Mouse (Mus musculus): ENCODE measurements around the gene Sap30l.

DNA sequence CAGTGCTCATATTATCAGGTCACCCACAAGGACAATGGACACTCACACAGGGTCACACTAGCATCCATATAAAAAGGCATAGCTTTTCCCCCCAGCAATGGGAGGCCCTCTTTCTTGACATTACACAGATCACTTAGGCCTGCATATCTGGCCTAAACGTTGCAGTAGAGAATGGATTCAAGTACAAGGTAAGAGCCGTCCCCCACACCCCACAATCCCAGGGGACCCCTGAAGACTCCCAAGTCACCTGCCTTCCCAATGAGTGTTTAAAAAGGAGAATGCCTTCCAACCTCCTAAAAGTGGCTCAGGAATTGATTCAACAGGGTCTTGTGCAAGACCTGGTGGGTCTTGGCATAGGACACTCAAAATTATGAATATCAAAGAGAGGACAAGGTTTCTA lies 33.9 kb downstream of the Sap30l start:
- TF ChIP-seq CTCF (conservative IDR thresholded peaks at IDR 0.05; ENCODE audit: low read length) (no peak), POU5F1 (IDR thresholded peaks at IDR 0.05; ENCODE audit: borderline replicate concordance, low read length) (no peak)

All from E14TG2a.4 (cell line).